In genomic region chr16:10399160-10399559, GRCm38 (mm10) we compare ENCODE assay signal across 8 mouse cellular contexts. TPM values are rescaled to one million over a fixed set of nuclear protein-coding genes. Genes with fewer than 3 reads are reported as not detected.
DNase-seq lines count a peak whose midpoint lies in the region; ATAC-seq and TF ChIP-seq lines count a peak whose summit lies in the region.

No protein-coding gene starts in this region.

- no peak overlapping the region for H3K4me3 ChIP-seq in hindbrain, embryonic 10.5 days
- H3K4me3 ChIP-seq in hindbrain, embryonic 13.5 days: no peak overlapping the region
- no peak overlapping the region for H3K4me3 ChIP-seq in forebrain, embryonic 12.5 days (replicated peaks)
- no peak overlapping the region for H3K4me3 ChIP-seq in hindbrain, embryonic 14.5 days (replicated peaks; ENCODE audit: low read length)
- no peak overlapping the region for H3K4me3 ChIP-seq in left cerebral cortex, adult 2 months
- H3K4me3 ChIP-seq in midbrain, embryonic 14.5 days (replicated peaks; ENCODE audit: low read depth, low read length): no peak overlapping the region

- ATAC-seq in hindbrain, embryonic 13.5 days (ENCODE audit: low FRiP score): no peak
- ATAC-seq in forebrain, embryonic 12.5 days (ENCODE audit: low FRiP score): 0 out of 2 replicates have a peak, but pooled peaks have one; percentile 30
- peak; percentile 55; the same call in 1 of the 2 replicates for ATAC-seq in hindbrain, embryonic 14.5 days (ENCODE audit: low FRiP score)
- no peak for ATAC-seq in midbrain, embryonic 14.5 days (ENCODE audit: low FRiP score, low TSS enrichment)

- peak; percentile 86 for DNase-seq in hindbrain, embryonic 10.5 days (ENCODE audit: low spot score)
- DNase-seq in c-Kit-positive CD71-negative TER-119-negative erythroid progenitor cells, embryonic 14.5 days (ENCODE audit: low read depth): peak; percentile 42
- DNase-seq in hindbrain, embryonic 14.5 days (ENCODE audit: low spot score): peak; percentile 92
- DNase-seq in left cerebral cortex, adult 2 months (ENCODE audit: extremely low spot score in 1 of 2, low spot score in 2 of 2): peak; percentile 83 to 89
- DNase-seq in midbrain, embryonic 14.5 days: peak; percentile 90
- DNase-seq in spleen, postnatal 36 days (ENCODE audit: low spot score in 2 of 2): peak; percentile 60 to 73

- 33% methylated on average over 7 of the region's 7 CpGs for WGBS in hindbrain, embryonic 10.5 days
- WGBS in hindbrain, embryonic 13.5 days: 29% methylated on average over 7 of the region's 7 CpGs
- WGBS in forebrain, embryonic 12.5 days: 35% methylated on average over 7 of the region's 7 CpGs
- WGBS in hindbrain, embryonic 14.5 days: 37% methylated on average over 7 of the region's 7 CpGs
- WGBS in midbrain, embryonic 14.5 days: 33% methylated on average over 7 of the region's 7 CpGs

- no peak overlapping the region for H3K27ac ChIP-seq in hindbrain, embryonic 10.5 days
- H3K27ac ChIP-seq in hindbrain, embryonic 13.5 days: no peak overlapping the region
- H3K27ac ChIP-seq in forebrain, embryonic 12.5 days: no peak overlapping the region
- no peak overlapping the region for H3K27ac ChIP-seq in hindbrain, embryonic 14.5 days
- H3K27ac ChIP-seq in left cerebral cortex, adult 2 months: no peak overlapping the region
- H3K27ac ChIP-seq in midbrain, embryonic 14.5 days (replicated peaks; ENCODE audit: low read depth, low read length): no peak overlapping the region

- no peak overlapping the region for H3K9ac ChIP-seq in hindbrain, embryonic 13.5 days
- no peak overlapping the region for H3K9ac ChIP-seq in forebrain, embryonic 12.5 days
- no peak overlapping the region for H3K9ac ChIP-seq in hindbrain, embryonic 14.5 days
- H3K9ac ChIP-seq in midbrain, embryonic 14.5 days (replicated peaks; ENCODE audit: low read length): no peak overlapping the region

- no peaks in the 10 kb centered on the region for H3K36me3 ChIP-seq in hindbrain, embryonic 10.5 days
- no peaks in the 10 kb centered on the region for H3K36me3 ChIP-seq in hindbrain, embryonic 13.5 days
- no peaks in the 10 kb centered on the region for H3K36me3 ChIP-seq in forebrain, embryonic 12.5 days (replicated peaks)
- no peaks in the 10 kb centered on the region for H3K36me3 ChIP-seq in hindbrain, embryonic 14.5 days (replicated peaks; ENCODE audit: control insufficient read depth, insufficient read depth)
- H3K36me3 ChIP-seq in midbrain, embryonic 14.5 days (ENCODE audit: control insufficient read depth, insufficient read depth, low read length): no peaks in the 10 kb centered on the region

- H3K9me3 ChIP-seq in hindbrain, embryonic 10.5 days: no peaks in the 10 kb centered on the region
- no peaks in the 10 kb centered on the region for H3K9me3 ChIP-seq in hindbrain, embryonic 13.5 days
- no peaks in the 10 kb centered on the region for H3K9me3 ChIP-seq in forebrain, embryonic 12.5 days
- H3K9me3 ChIP-seq in hindbrain, embryonic 14.5 days (ENCODE audit: control insufficient read depth, low read length): no peaks in the 10 kb centered on the region
- no peaks in the 10 kb centered on the region for H3K9me3 ChIP-seq in midbrain, embryonic 14.5 days (ENCODE audit: control insufficient read depth, low read length)

- peaks cover 14% of the 10 kb centered on the region for H3K27me3 ChIP-seq in hindbrain, embryonic 10.5 days (ENCODE audit: insufficient read depth, poor library complexity, severe bottlenecking)
- peaks cover 15% of the 10 kb centered on the region for H3K27me3 ChIP-seq in hindbrain, embryonic 13.5 days
- peaks cover 19% of the 10 kb centered on the region for H3K27me3 ChIP-seq in forebrain, embryonic 12.5 days
- no peaks in the 10 kb centered on the region for H3K27me3 ChIP-seq in hindbrain, embryonic 14.5 days (ENCODE audit: control insufficient read depth, insufficient read depth, low read length)
- peaks cover 2% of the 10 kb centered on the region; the same call in 1 of the 2 replicates for H3K27me3 ChIP-seq in midbrain, embryonic 14.5 days (ENCODE audit: control insufficient read depth, insufficient read depth, low read length)

- intact Hi-C loops in left cerebral cortex, adult 2 months (cut with DNase I): loop anchor here (5.0 kb wide), 2 partner anchors 117 to 312 kb away; no protein-coding TSS in a partner anchor

- peak; percentile 95 for TF ChIP-seq CTCF in left cerebral cortex, adult 2 months (IDR thresholded peaks at IDR 0.05)

- no peak overlapping the region for H3K4me2 ChIP-seq in hindbrain, embryonic 13.5 days
- no peak overlapping the region for H3K4me2 ChIP-seq in forebrain, embryonic 12.5 days
- H3K4me2 ChIP-seq in hindbrain, embryonic 14.5 days (replicated peaks): no peak overlapping the region
- no peak overlapping the region for H3K4me2 ChIP-seq in midbrain, embryonic 14.5 days (ENCODE audit: low read length)

- peaks cover 8% of the 10 kb centered on the region for H3K4me1 ChIP-seq in hindbrain, embryonic 10.5 days (replicated peaks)
- peaks cover 8% of the 10 kb centered on the region for H3K4me1 ChIP-seq in hindbrain, embryonic 13.5 days (replicated peaks)
- peaks cover 6% of the 10 kb centered on the region; the same call in 1 of the 2 replicates for H3K4me1 ChIP-seq in forebrain, embryonic 12.5 days
- no peaks in the 10 kb centered on the region for H3K4me1 ChIP-seq in hindbrain, embryonic 14.5 days (replicated peaks; ENCODE audit: control insufficient read depth, insufficient read depth, low read length)
- no peaks in the 10 kb centered on the region for H3K4me1 ChIP-seq in midbrain, embryonic 14.5 days (ENCODE audit: control insufficient read depth, insufficient read depth, low read length)

RNA-seq across cellular contexts. Expression of gene Tekt5, which starts 3.9 kb away (rescaled TPM):
- polyA plus RNA-seq in hindbrain, embryonic 10.5 days (2016; fragmentation: Nextera tagmentation; extraction: Ambion mirVana): 0.11 and 0.16 TPM in 2 replicates
- polyA plus RNA-seq in hindbrain, embryonic 13.5 days (2015; fragmentation: Nextera tagmentation; extraction: Ambion mirVana): 5.4 and 6.0 TPM in 2 replicates
- polyA plus RNA-seq in forebrain, embryonic 12.5 days (2016; fragmentation: Nextera tagmentation; extraction: Ambion mirVana): 0.14 and 0.18 TPM in 2 replicates
- polyA plus RNA-seq in hindbrain, embryonic 14.5 days (2014; fragmentation: Nextera tagmentation; extraction: Ambion mirVana): 16.1 and 17.9 TPM in 2 replicates
- total RNA-seq in left cerebral cortex, adult 2 months (2021): 1 to 10 TPM; 7.9 to 9.2 TPM
- polyA plus RNA-seq in midbrain, embryonic 14.5 days (2014; fragmentation: Nextera tagmentation; extraction: Ambion mirVana): 7.2 and 11.4 TPM in 2 replicates

RNA-seq across cellular contexts. Expression of gene Nubp1, which starts 12.6 kb away (rescaled TPM):
- 73.5 and 77.1 TPM in 2 replicates for polyA plus RNA-seq in hindbrain, embryonic 10.5 days (2016; fragmentation: Nextera tagmentation; extraction: Ambion mirVana)
- polyA plus RNA-seq in hindbrain, embryonic 13.5 days (2015; fragmentation: Nextera tagmentation; extraction: Ambion mirVana): 45.3 and 49.2 TPM in 2 replicates
- 54.3 and 57.9 TPM in 2 replicates for polyA plus RNA-seq in forebrain, embryonic 12.5 days (2016; fragmentation: Nextera tagmentation; extraction: Ambion mirVana)
- polyA plus RNA-seq in hindbrain, embryonic 14.5 days (2014; fragmentation: Nextera tagmentation; extraction: Ambion mirVana): 46.0 and 50.4 TPM in 2 replicates
- total RNA-seq in left cerebral cortex, adult 2 months (2021): 10 to 100 TPM; 16.9 to 17.5 TPM
- polyA plus RNA-seq in midbrain, embryonic 14.5 days (2014; fragmentation: Nextera tagmentation; extraction: Ambion mirVana): 47.3 and 49.0 TPM in 2 replicates

RNA-seq across cellular contexts. Expression of gene Tvp23a, which starts 48.0 kb away (rescaled TPM):
- 19.6 and 24.9 TPM in 2 replicates for polyA plus RNA-seq in hindbrain, embryonic 10.5 days (2016; fragmentation: Nextera tagmentation; extraction: Ambion mirVana)
- polyA plus RNA-seq in hindbrain, embryonic 13.5 days (2015; fragmentation: Nextera tagmentation; extraction: Ambion mirVana): 43.1 and 47.3 TPM in 2 replicates
- polyA plus RNA-seq in forebrain, embryonic 12.5 days (2016; fragmentation: Nextera tagmentation; extraction: Ambion mirVana): 35.0 and 36.8 TPM in 2 replicates
- polyA plus RNA-seq in hindbrain, embryonic 14.5 days (2014; fragmentation: Nextera tagmentation; extraction: Ambion mirVana): 44.3 and 44.5 TPM in 2 replicates
- 10 to 100 TPM; 27.2 to 27.3 TPM for total RNA-seq in left cerebral cortex, adult 2 months (2021)
- polyA plus RNA-seq in midbrain, embryonic 14.5 days (2014; fragmentation: Nextera tagmentation; extraction: Ambion mirVana): 39.1 and 45.2 TPM in 2 replicates

Comparison
In these comparisons a context has a peak if more than half of its experiments do, and no peak if none do; other contexts are left out.
1. ATAC-seq: peak in forebrain, embryonic 12.5 days (single experiment) and hindbrain, embryonic 14.5 days (single experiment); none in hindbrain, embryonic 13.5 days (single experiment) and midbrain, embryonic 14.5 days (single experiment).
2. DNase-seq: peak in every context shown above with its lines; median percentile 92 in hindbrain, embryonic 14.5 days; 90 in midbrain, embryonic 14.5 days; 86 in hindbrain, embryonic 10.5 days; 86 in left cerebral cortex, adult 2 months; 66 in spleen, postnatal 36 days; 42 in c-Kit-positive CD71-negative TER-119-negative erythroid progenitor cells, embryonic 14.5 days.